Mouse (Mus musculus): ENCODE measurements around the gene Dcbld1. TPM values are rescaled to one million over a fixed set of nuclear protein-coding genes. Genes with fewer than 3 reads are reported as not detected.
A peak's percentile ranks its signal among the peaks of the same experiment; 100 is the strongest.
"Not testable (repeated sequence)": the region's sequence is repeated elsewhere in the genome, so short reads cannot be mapped to it uniquely, and the experiment has no call there.

Gene Dcbld1
- polyA plus RNA-seq, 1 experiment from 2014 or later: 4.2 TPM

- no peaks in the 10 kb centered on the region for H3K27me3 ChIP-seq (ENCODE audit: control insufficient read depth, insufficient read depth, low read depth, low read length)
- no peak overlapping the region for H3K9ac ChIP-seq (ENCODE audit: low read depth, low read length)
- no peaks in the 10 kb centered on the region for H3K4me1 ChIP-seq (ENCODE audit: control insufficient read depth, low read depth, low read length)
- WGBS (ENCODE audit: insufficient replicate concordance): 53% methylated on average over 15 of the region's 15 CpGs
- no peaks in the 10 kb centered on the region for H3K9me3 ChIP-seq (replicated peaks; ENCODE audit: control insufficient read depth, low read length)
- no peak overlapping the region for H3K4me2 ChIP-seq (ENCODE audit: low read depth, low read length)
- H3K27ac ChIP-seq (ENCODE audit: low read length): no peak overlapping the region
- ATAC-seq (ENCODE audit: low read depth): peak; percentile 59
- H3K4me3 ChIP-seq (ENCODE audit: low read depth, low read length): no peak overlapping the region
- H3K36me3 ChIP-seq (ENCODE audit: control insufficient read depth, insufficient read depth): no peaks in the 10 kb centered on the region
These were observed 41.6 kb downstream of the Dcbld1 start for GRCm38 (mm10) chr10:52274910-52275604.

- Histone ChIP-seq H3K27ac (ENCODE audit: low read length) (no peak overlapping the region), H3K27me3 (ENCODE audit: control insufficient read depth, insufficient read depth, low read depth, low read length) (no peaks in the 10 kb centered on the region), H3K4me2 (ENCODE audit: low read depth, low read length) (no peak overlapping the region), H3K9me3 (replicated peaks; ENCODE audit: control insufficient read depth, low read length) (no peaks in the 10 kb centered on the region), H3K4me1 (ENCODE audit: control insufficient read depth, low read depth, low read length) (no peaks in the 10 kb centered on the region), H3K9ac (ENCODE audit: low read depth, low read length) (no peak overlapping the region), H3K36me3 (ENCODE audit: control insufficient read depth, insufficient read depth) (no peaks in the 10 kb centered on the region), H3K4me3 (ENCODE audit: low read depth, low read length) (no peak overlapping the region)
- no peak for ATAC-seq (ENCODE audit: low read depth)
- WGBS (ENCODE audit: insufficient replicate concordance): 61% methylated on average over 3 of the region's 3 CpGs
These were observed 43.2 kb downstream of the Dcbld1 start for GRCm38 (mm10) chr10:52276579-52276978.

GRCm38 (mm10) chr10:52277564-52277963 lies 44.1 kb downstream of the Dcbld1 start:
- not testable (repeated sequence) for H3K27me3 ChIP-seq (ENCODE audit: control insufficient read depth, insufficient read depth, low read depth, low read length); ATAC-seq (ENCODE audit: low read depth)
- 74% methylated on average over 8 of the region's 8 CpGs for WGBS (ENCODE audit: insufficient replicate concordance)

GRCm38 (mm10) chr10:52278011-52278434 lies 44.6 kb downstream of the Dcbld1 start:
- no peaks in the 10 kb centered on the region for H3K9me3 ChIP-seq (replicated peaks; ENCODE audit: control insufficient read depth, low read length)
- H3K9ac ChIP-seq (ENCODE audit: low read depth, low read length): no peak overlapping the region
- ATAC-seq (ENCODE audit: low read depth): no peak
- H3K4me3 ChIP-seq (ENCODE audit: low read depth, low read length): no peak overlapping the region
- no peak overlapping the region for H3K4me2 ChIP-seq (ENCODE audit: low read depth, low read length)
- no peaks in the 10 kb centered on the region for H3K4me1 ChIP-seq (ENCODE audit: control insufficient read depth, low read depth, low read length)
- WGBS (ENCODE audit: insufficient replicate concordance): 65% methylated on average over 9 of the region's 9 CpGs
- no peaks in the 10 kb centered on the region for H3K36me3 ChIP-seq (ENCODE audit: control insufficient read depth, insufficient read depth)
- no peaks in the 10 kb centered on the region for H3K27me3 ChIP-seq (ENCODE audit: control insufficient read depth, insufficient read depth, low read depth, low read length)
- no peak overlapping the region for H3K27ac ChIP-seq (ENCODE audit: low read length)

More at GRCm38 (mm10) chr10:52277564-52277963, 44.1 kb downstream of the Dcbld1 start:
- H3K36me3 ChIP-seq (ENCODE audit: control insufficient read depth, insufficient read depth); H3K9ac ChIP-seq (ENCODE audit: low read depth, low read length); H3K4me3 ChIP-seq (ENCODE audit: low read depth, low read length); H3K4me2 ChIP-seq (ENCODE audit: low read depth, low read length); H3K4me1 ChIP-seq (ENCODE audit: control insufficient read depth, low read depth, low read length); H3K27ac ChIP-seq (ENCODE audit: low read length); H3K9me3 ChIP-seq (replicated peaks; ENCODE audit: control insufficient read depth, low read length): not testable (repeated sequence)

GRCm38 (mm10) chr10:52278866-52279265 lies 45.4 kb downstream of the Dcbld1 start:
- Histone ChIP-seq H3K4me1 (ENCODE audit: control insufficient read depth, low read depth, low read length) (no peaks in the 10 kb centered on the region), H3K27ac (ENCODE audit: low read length) (no peak overlapping the region), H3K4me3 (ENCODE audit: low read depth, low read length) (no peak overlapping the region), H3K9me3 (replicated peaks; ENCODE audit: control insufficient read depth, low read length) (no peaks in the 10 kb centered on the region), H3K36me3 (ENCODE audit: control insufficient read depth, insufficient read depth) (no peaks in the 10 kb centered on the region), H3K9ac (ENCODE audit: low read depth, low read length) (no peak overlapping the region), H3K4me2 (ENCODE audit: low read depth, low read length) (no peak overlapping the region), H3K27me3 (ENCODE audit: control insufficient read depth, insufficient read depth, low read depth, low read length) (no peaks in the 10 kb centered on the region)
- no peak for ATAC-seq (ENCODE audit: low read depth)
- 38% methylated on average over 3 of the region's 3 CpGs for WGBS (ENCODE audit: insufficient replicate concordance)

GRCm38 (mm10) chr10:52279876-52280275 lies 46.5 kb downstream of the Dcbld1 start:
- no peaks in the 10 kb centered on the region for H3K27me3 ChIP-seq (ENCODE audit: control insufficient read depth, insufficient read depth, low read depth, low read length)
- no peak overlapping the region for H3K9ac ChIP-seq (ENCODE audit: low read depth, low read length)
- no peak overlapping the region for H3K4me2 ChIP-seq (ENCODE audit: low read depth, low read length)
- H3K4me1 ChIP-seq (ENCODE audit: control insufficient read depth, low read depth, low read length): no peaks in the 10 kb centered on the region
- H3K27ac ChIP-seq (ENCODE audit: low read length): no peak overlapping the region
- no peaks in the 10 kb centered on the region for H3K36me3 ChIP-seq (ENCODE audit: control insufficient read depth, insufficient read depth)
- ATAC-seq (ENCODE audit: low read depth): no peak
- H3K9me3 ChIP-seq (replicated peaks; ENCODE audit: control insufficient read depth, low read length): no peaks in the 10 kb centered on the region
- WGBS (ENCODE audit: insufficient replicate concordance): 55% methylated on average over 4 of the region's 4 CpGs
- H3K4me3 ChIP-seq (ENCODE audit: low read depth, low read length): no peak overlapping the region

GRCm38 (mm10) chr10:52280623-52281022 lies 47.2 kb downstream of the Dcbld1 start:
- Histone ChIP-seq H3K4me2 (ENCODE audit: low read depth, low read length) (no peak overlapping the region), H3K27ac (ENCODE audit: low read length) (no peak overlapping the region), H3K27me3 (ENCODE audit: control insufficient read depth, insufficient read depth, low read depth, low read length) (no peaks in the 10 kb centered on the region), H3K4me1 (ENCODE audit: control insufficient read depth, low read depth, low read length) (no peaks in the 10 kb centered on the region), H3K9me3 (replicated peaks; ENCODE audit: control insufficient read depth, low read length) (no peaks in the 10 kb centered on the region), H3K36me3 (ENCODE audit: control insufficient read depth, insufficient read depth) (no peaks in the 10 kb centered on the region), H3K4me3 (ENCODE audit: low read depth, low read length) (no peak overlapping the region), H3K9ac (ENCODE audit: low read depth, low read length) (no peak overlapping the region)
- 75% methylated on average over 3 of the region's 3 CpGs for WGBS (ENCODE audit: insufficient replicate concordance)
- no peak for ATAC-seq (ENCODE audit: low read depth)

- no peaks in the 10 kb centered on the region for H3K27me3 ChIP-seq (ENCODE audit: control insufficient read depth, insufficient read depth, low read depth, low read length)
- no peaks in the 10 kb centered on the region for H3K9me3 ChIP-seq (replicated peaks; ENCODE audit: control insufficient read depth, low read length)
- ATAC-seq (ENCODE audit: low read depth): no peak
- no peak overlapping the region for H3K27ac ChIP-seq (ENCODE audit: low read length)
- H3K36me3 ChIP-seq (ENCODE audit: control insufficient read depth, insufficient read depth): no peaks in the 10 kb centered on the region
- no peak overlapping the region for H3K4me2 ChIP-seq (ENCODE audit: low read depth, low read length)
- no peaks in the 10 kb centered on the region for H3K4me1 ChIP-seq (ENCODE audit: control insufficient read depth, low read depth, low read length)
- H3K4me3 ChIP-seq (ENCODE audit: low read depth, low read length): no peak overlapping the region
- H3K9ac ChIP-seq (ENCODE audit: low read depth, low read length): no peak overlapping the region
These were observed 47.9 kb downstream of the Dcbld1 start for GRCm38 (mm10) chr10:52281337-52281736.

- Histone ChIP-seq H3K9ac (ENCODE audit: low read depth, low read length) (no peak overlapping the region), H3K4me2 (ENCODE audit: low read depth, low read length) (no peak overlapping the region), H3K27ac (ENCODE audit: low read length) (no peak overlapping the region), H3K4me3 (ENCODE audit: low read depth, low read length) (no peak overlapping the region), H3K9me3 (replicated peaks; ENCODE audit: control insufficient read depth, low read length) (no peaks in the 10 kb centered on the region), H3K27me3 (ENCODE audit: control insufficient read depth, insufficient read depth, low read depth, low read length) (no peaks in the 10 kb centered on the region), H3K4me1 (ENCODE audit: control insufficient read depth, low read depth, low read length) (no peaks in the 10 kb centered on the region), H3K36me3 (ENCODE audit: control insufficient read depth, insufficient read depth) (no peaks in the 10 kb centered on the region)
- 26% methylated on average over 8 of the region's 8 CpGs for WGBS (ENCODE audit: insufficient replicate concordance)
- peak; percentile 56; the same call in 1 of the 2 replicates for ATAC-seq (ENCODE audit: low read depth)
These were observed 51.2 kb downstream of the Dcbld1 start for GRCm38 (mm10) chr10:52284578-52284977.

Measured in liver, embryonic 16.5 days (tissue).